Mouse (Mus musculus) liver, embryonic 14.5 days (tissue): ENCODE measurements around the gene Tmc7. TPM values are rescaled to one million over a fixed set of nuclear protein-coding genes. Genes with fewer than 3 reads are reported as not detected.

Source experiments
- ATAC-seq: fragments of 200-750 bp; cut with Nextera tagmentation; 2 replicates; pipeline ENCODE4 v1.8.0; 2017; ENCODE audit warnings: moderate number of reproducible peaks, mild to moderate bottlenecking, moderate library complexity; ENCODE audit not compliant: insufficient read depth
- DNase-seq, 3 experiments: peaks; one replicate each; pipeline ENCODE4 v3.0.0-alpha.2; 2012 to 2013; ENCODE audit warnings: low read depth in 3 of 3, low spot score in 3 of 3
- H3K27ac ChIP-seq: fragments of 300-500 bp; sonication (generic); 2 replicates; pipeline ENCODE4 v1.5.1; 2014; ENCODE audit warnings: moderate library complexity, mild to moderate bottlenecking, control low read depth, inconsistent platforms
- H3K27me3 ChIP-seq: fragments of 300-500 bp; sonication (generic); 2 replicates; pipeline ENCODE4 v1.6.1; 2014; ENCODE audit warnings: mild to moderate bottlenecking, low read length, moderate library complexity; ENCODE audit not compliant: control insufficient read depth, insufficient read depth
- H3K36me3 ChIP-seq: fragments of 300-500 bp; sonication (generic); replicated peaks from 2 replicates; pipeline ENCODE4 v1.6.1; 2014; ENCODE audit warnings: low read depth; ENCODE audit not compliant: control insufficient read depth, insufficient read depth
- H3K4me1 ChIP-seq, 2 experiments: fragments of 200-500 bp in 1 of 2; fragments of 300-500 bp in 1 of 2; sonication (generic) in 1 of 2; replicated peaks; 2 replicates each; pipeline ENCODE4 v1.6.1; 2012 to 2014; ENCODE audit warnings: antibody characterized with exemption in 1 of 2, inconsistent platforms in 1 of 2, low read length in 1 of 2; ENCODE audit not compliant: control insufficient read depth in 2 of 2, insufficient read depth in 2 of 2
- H3K4me2 ChIP-seq: fragments of 300-500 bp; sonication (generic); 2 replicates; pipeline ENCODE4 v1.6.1; 2014; ENCODE audit warnings: low read depth, mild to moderate bottlenecking, control low read depth, moderate library complexity
- H3K4me3 ChIP-seq, 2 experiments: fragments of 200-500 bp in 1 of 2; fragments of 300-500 bp in 1 of 2; sonication (generic) in 1 of 2; 2 replicates each; pipeline ENCODE4 v1.5.1; 2012 to 2014; ENCODE audit warnings: low read depth in 2 of 2, low read length in 2 of 2, mild to moderate bottlenecking in 2 of 2, control low read depth in 1 of 2, inconsistent platforms in 1 of 2, moderate library complexity in 1 of 2; ENCODE audit not compliant: insufficient read depth in 1 of 2
- H3K9ac ChIP-seq: fragments of 300-500 bp; sonication (generic); replicated peaks from 2 replicates; pipeline ENCODE4 v1.6.1; 2014; ENCODE audit warnings: mild to moderate bottlenecking, control low read depth, moderate library complexity
- H3K9me3 ChIP-seq: fragments of 300-500 bp; sonication (generic); 2 replicates; pipeline ENCODE4 v1.6.1; 2016; ENCODE audit warnings: low read length, mixed read lengths; ENCODE audit not compliant: control insufficient read depth
- CTCF ChIP-seq: IDR thresholded peaks from 2 replicates; pipeline ENCODE4 v1.5.1; 2016; ENCODE audit warnings: antibody characterized with exemption, low read depth, control low read depth
- EP300 ChIP-seq: IDR thresholded peaks from 2 replicates; pipeline ENCODE4 v1.6.1; 2016; ENCODE audit warnings: antibody characterized with exemption, low read depth
- WGBS: fragments of 180-500 bp; shearing (Covaris S2); extraction: QIAGEN DNeasy Blood & Tissue Kit; methylation state at CpG from one replicate; pipeline ENCODE4 v1.1.7; 2014; ENCODE audit not compliant: insufficient replicate concordance; 5-methylcytosine and 5-hydroxymethylcytosine counted together
- polyA plus RNA-seq, 2 experiments: library from polyadenylated mRNA; depleted of rRNA in 1 of 2; stranded (reverse) in 1 of 2; unstranded in 1 of 2; fragments of >200 nt; fragmentation: Nextera tagmentation in 1 of 2; extraction: Ambion mirVana in 1 of 2; gene quantifications; 2 replicates each; pipeline versions ENCODE4 v1.2.1 to v1.2.3; 2012 to 2014

Gene Tmc7
- polyA plus RNA-seq, 2 experiments: 0.11 to 0.24 TPM

DNA sequence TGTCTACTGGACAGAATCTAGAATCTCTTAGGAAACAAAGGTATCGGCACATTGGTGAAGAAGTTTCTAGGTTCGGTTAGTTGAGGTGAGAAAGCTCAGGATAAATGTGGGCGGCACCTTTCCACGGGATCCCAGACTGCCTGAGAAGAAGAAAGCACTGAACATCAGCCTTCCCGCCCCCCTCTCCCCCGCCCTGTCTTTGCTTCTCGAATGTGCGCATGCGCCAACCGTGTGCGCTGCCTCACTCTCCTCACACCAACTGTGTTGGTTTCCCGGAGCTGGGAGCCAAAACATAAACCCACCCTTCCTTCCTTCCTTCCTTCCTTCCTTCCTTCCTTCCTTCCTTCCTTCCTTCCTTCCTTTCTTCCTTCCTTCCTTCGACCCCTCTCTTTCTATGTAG is 26.2 kb upstream of the Tmc7 start:
- H3K4me1 ChIP-seq: no peaks in the 10 kb centered on the region; a peak in 1 of 4 replicates
- H3K9ac ChIP-seq: no peak overlapping the region
- no peaks in the 10 kb centered on the region for H3K36me3 ChIP-seq
- no peak for TF ChIP-seq CTCF
- no peak for TF ChIP-seq EP300
- H3K4me3 ChIP-seq: no peak overlapping the region
- DNase-seq (no peak), ATAC-seq (no peak)
- H3K4me2 ChIP-seq: no peak overlapping the region
- H3K27me3 ChIP-seq: no peaks in the 10 kb centered on the region
- WGBS: 73% methylated on average over 13 of the region's 13 CpGs
- no peak overlapping the region for H3K27ac ChIP-seq
- H3K9me3 ChIP-seq: no peaks in the 10 kb centered on the region

DNA sequence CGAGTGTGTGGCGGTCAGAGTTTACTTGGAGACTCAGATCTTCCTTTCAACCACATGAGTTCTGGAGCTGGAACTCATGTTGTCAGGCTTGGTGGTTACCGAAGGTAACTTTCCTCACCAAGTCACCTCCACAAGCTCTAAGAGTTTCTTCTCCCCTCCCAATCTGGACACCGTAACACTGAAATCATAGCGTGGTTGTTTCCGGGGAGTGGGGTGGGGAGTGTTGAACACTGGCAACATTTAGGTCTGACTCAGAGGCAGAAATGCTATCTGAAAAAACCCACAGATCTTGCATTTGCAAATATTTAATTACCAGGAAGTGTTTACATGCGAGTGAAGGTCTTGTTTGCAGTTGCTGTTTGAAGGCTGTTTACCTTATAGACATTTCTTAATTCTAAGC is 25.3 kb upstream of the Tmc7 start:
- 71% methylated on average over 7 of the region's 7 CpGs for WGBS
- TF ChIP-seq EP300 (no peak), CTCF (no peak)
- ATAC-seq (no peak), DNase-seq (no peak)
- Histone ChIP-seq H3K9ac (no peak overlapping the region), H3K27ac (no peak overlapping the region), H3K27me3 (no peaks in the 10 kb centered on the region), H3K4me1 (no peaks in the 10 kb centered on the region; a peak in 1 of 4 replicates), H3K4me3 (no peak overlapping the region), H3K4me2 (no peak overlapping the region), H3K36me3 (no peaks in the 10 kb centered on the region), H3K9me3 (no peaks in the 10 kb centered on the region)

- Histone ChIP-seq H3K4me1 (no peaks in the 10 kb centered on the region), H3K4me2 (no peak overlapping the region), H3K9me3 (no peaks in the 10 kb centered on the region), H3K27ac (no peak overlapping the region), H3K9ac (no peak overlapping the region), H3K36me3 (no peaks in the 10 kb centered on the region), H3K4me3 (no peak overlapping the region), H3K27me3 (no peaks in the 10 kb centered on the region)
- 71% methylated on average over 8 of the region's 8 CpGs for WGBS
- no peak for TF ChIP-seq EP300
- TF ChIP-seq CTCF: no peak
- no peak for ATAC-seq
- DNase-seq: no peak
These were observed 20.3 kb upstream of the Tmc7 start for GRCm38 (mm10) chr7:118604842-118605241.

DNA sequence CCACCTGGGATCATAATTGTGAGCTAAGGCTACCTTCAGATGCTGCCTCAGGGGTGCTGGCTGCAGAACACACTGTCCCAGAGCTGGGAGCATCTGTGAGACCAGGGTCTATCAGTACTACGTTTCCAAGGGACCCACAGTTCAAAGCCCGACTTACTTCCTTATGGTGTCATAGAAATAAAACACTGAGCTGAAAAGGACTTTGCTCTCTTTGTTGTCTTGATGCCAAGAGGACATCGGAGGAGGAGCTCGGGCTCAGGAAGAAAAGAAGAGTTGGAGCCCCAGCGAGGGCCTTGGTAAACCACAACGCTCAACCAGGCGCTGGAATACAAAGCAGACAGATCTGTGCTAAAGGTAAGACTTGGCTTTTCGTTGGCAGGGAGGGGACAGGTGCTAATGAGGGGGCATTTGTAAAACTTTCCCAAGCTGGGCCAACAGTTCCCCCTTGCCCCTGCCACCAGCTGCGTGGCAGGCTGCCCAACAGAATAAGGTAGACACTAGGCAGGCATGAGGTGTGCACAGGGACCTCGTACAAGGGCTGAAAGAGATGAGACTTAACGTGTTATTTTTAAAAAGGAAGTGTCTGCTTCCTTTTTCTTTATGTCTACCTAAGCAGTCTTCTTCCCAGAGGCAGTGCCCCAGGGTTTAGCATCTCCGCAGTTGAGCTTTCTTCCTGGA is 15.6 kb upstream of the Tmc7 start:
- no peak overlapping the region for H3K4me2 ChIP-seq
- peaks cover 18% of the 10 kb centered on the region for H3K27me3 ChIP-seq
- H3K27ac ChIP-seq: no peak overlapping the region
- H3K4me1 ChIP-seq: peaks cover 0 to under 1% of the 10 kb centered on the region in 2 experiments; a peak in 1 of 4 replicates
- H3K9me3 ChIP-seq: no peaks in the 10 kb centered on the region
- WGBS: 40% methylated on average over 12 of the region's 12 CpGs
- TF ChIP-seq EP300: no peak
- no peaks in the 10 kb centered on the region for H3K36me3 ChIP-seq
- DNase-seq (no peak), ATAC-seq (no peak)
- H3K4me3 ChIP-seq: no peak overlapping the region
- no peak overlapping the region for H3K9ac ChIP-seq

- Histone ChIP-seq H3K9ac (no peak within 1 kb of the TSS), H3K4me3 (no peak within 1 kb of the TSS), H3K4me1 (peaks cover 0 to 2% of the 10 kb centered on the region in 2 experiments; a peak in 1 of 4 replicates), H3K27ac (no peak within 1 kb of the TSS), H3K4me2 (0 out of 2 replicates have a peak within 1 kb of the TSS, but pooled peaks have one; percentile 20), H3K27me3 (peaks cover 18% of the 10 kb centered on the region), H3K9me3 (no peaks in the 10 kb centered on the region), H3K36me3 (no peaks in the 10 kb centered on the region)
- WGBS: 11% methylated on average over 23 of the region's 23 CpGs
- TF ChIP-seq CTCF: no peak
- DNase-seq: no peak
- no peak for ATAC-seq
These were observed 12.7 kb upstream of the Tmc7 start, which contains the start of gene Tmc5 for GRCm38 (mm10) chr7:118597201-118597600. Tmc5 (plus strand) TSS chr7:118597297.
